Mouse (Mus musculus): ENCODE measurements at regions not wholly inside any gene's neighbourhood (a gene's known extent, or its start where the extent isn't known, plus 50 kb on each side); places are given as distances from the start of the nearest gene placed in this dataset.

DNA sequence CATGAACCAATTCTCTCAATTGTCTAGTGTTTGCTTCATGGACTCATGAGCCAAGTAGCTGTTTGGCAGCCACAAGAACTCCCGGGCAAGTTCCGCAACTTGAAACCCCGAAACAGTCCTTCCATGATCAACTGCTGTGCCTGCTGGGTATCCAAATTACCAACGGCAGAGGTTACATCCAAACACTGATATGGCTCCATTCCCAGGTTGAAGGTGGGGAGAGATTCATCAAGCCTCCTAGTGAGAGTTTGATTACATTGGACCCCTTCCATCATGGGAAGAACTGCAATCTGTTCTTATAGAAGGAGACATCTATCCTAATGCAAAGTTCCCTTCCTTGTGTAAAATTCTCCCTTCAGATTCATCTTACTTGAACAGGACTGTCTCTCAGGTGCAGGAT, 486.8 kb upstream of the Arpp21 start:
- no peaks in the 10 kb centered on the region for H3K27me3 ChIP-seq (ENCODE audit: control insufficient read depth, insufficient read depth, low read length)
- no peak overlapping the region for H3K27ac ChIP-seq (ENCODE audit: low read depth, low read length)
- H3K9me3 ChIP-seq (ENCODE audit: control insufficient read depth, low read length), result no peaks in the 10 kb centered on the region
- WGBS, result 95% methylated on average over 4 of the region's 4 CpGs
- H3K9ac ChIP-seq (ENCODE audit: low read depth, low read length), result no peak overlapping the region
- no peak overlapping the region for H3K4me2 ChIP-seq (replicated peaks; ENCODE audit: low read depth, low read length)
- no peak overlapping the region for H3K4me3 ChIP-seq (ENCODE audit: low read depth, low read length)
- H3K36me3 ChIP-seq (ENCODE audit: control insufficient read depth, insufficient read depth, low read length), result no peaks in the 10 kb centered on the region
- ATAC-seq (ENCODE audit: low FRiP score), result no peak
- no peaks in the 10 kb centered on the region for H3K4me1 ChIP-seq (replicated peaks; ENCODE audit: control insufficient read depth, insufficient read depth, low read length)
- DNase-seq (ENCODE audit: low spot score), result no peak

DNA sequence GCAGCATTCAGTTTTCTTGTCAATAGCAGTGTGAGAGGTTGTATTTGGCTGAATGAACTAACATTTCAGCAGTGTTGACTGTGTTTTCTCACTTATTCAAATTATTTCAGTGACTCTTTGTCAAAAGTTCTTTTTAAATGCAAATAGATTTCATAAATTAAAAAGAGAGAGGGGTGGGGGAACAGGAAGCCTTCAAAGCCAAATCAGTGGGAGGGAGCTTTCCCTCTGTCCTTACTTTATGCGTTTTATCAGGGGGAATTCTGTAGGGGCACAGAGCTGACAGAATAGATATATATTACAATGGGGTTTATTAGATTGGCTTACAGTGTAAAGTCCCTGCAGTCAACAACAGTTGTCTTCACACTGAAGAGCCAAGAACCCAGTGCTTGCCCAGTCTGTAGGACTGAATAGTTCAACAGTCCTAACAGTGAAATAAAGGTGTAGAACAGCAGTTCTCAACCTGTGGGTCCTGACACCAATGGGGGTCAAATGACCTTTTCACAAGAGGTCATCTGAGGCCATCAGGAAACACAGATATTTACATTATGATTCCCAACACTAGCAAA, 479.5 kb upstream of the Arpp21 start:
- peak; percentile 69; the same call in 1 of the 2 replicates for ATAC-seq (ENCODE audit: low FRiP score)
- Histone ChIP-seq H3K27ac (ENCODE audit: low read depth, low read length) (no peak overlapping the region), H3K36me3 (ENCODE audit: control insufficient read depth, insufficient read depth, low read length) (no peaks in the 10 kb centered on the region), H3K9ac (ENCODE audit: low read depth, low read length) (no peak overlapping the region), H3K4me2 (replicated peaks; ENCODE audit: low read depth, low read length) (no peak overlapping the region), H3K27me3 (ENCODE audit: control insufficient read depth, insufficient read depth, low read length) (no peaks in the 10 kb centered on the region), H3K4me1 (replicated peaks; ENCODE audit: control insufficient read depth, insufficient read depth, low read length) (no peaks in the 10 kb centered on the region), H3K9me3 (ENCODE audit: control insufficient read depth, low read length) (no peaks in the 10 kb centered on the region), H3K4me3 (ENCODE audit: low read depth, low read length) (no peak overlapping the region)
- no peak for DNase-seq (ENCODE audit: low spot score)
- 57% methylated on average over 1 of the region's 1 CpGs for WGBS

DNA sequence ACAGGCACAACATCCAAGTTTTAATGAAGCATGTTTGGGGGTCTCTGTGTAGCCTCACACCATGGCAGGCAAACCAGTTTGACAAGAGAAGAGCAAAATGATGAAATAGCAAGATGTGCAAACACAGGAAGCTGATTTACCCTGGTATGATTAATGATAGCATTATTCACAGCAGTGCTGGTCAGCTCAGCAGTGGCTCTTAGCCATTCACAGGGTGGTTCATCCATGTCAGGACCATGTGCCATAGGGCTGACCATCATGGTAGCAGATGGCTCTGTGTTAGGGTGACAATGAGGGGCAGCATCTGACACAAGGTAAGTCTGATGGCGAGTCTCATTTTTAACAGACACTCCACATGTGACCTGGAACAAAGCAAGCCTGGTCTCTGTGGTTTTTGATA, 443.1 kb upstream of the Arpp21 start:
- H3K4me2 ChIP-seq (replicated peaks; ENCODE audit: low read depth, low read length), result no peak overlapping the region
- no peaks in the 10 kb centered on the region for H3K36me3 ChIP-seq (ENCODE audit: control insufficient read depth, insufficient read depth, low read length)
- no peaks in the 10 kb centered on the region for H3K4me1 ChIP-seq (replicated peaks; ENCODE audit: control insufficient read depth, insufficient read depth, low read length)
- no peaks in the 10 kb centered on the region for H3K27me3 ChIP-seq (ENCODE audit: control insufficient read depth, insufficient read depth, low read length)
- no peak overlapping the region for H3K9ac ChIP-seq (ENCODE audit: low read depth, low read length)
- H3K27ac ChIP-seq (ENCODE audit: low read depth, low read length), result no peak overlapping the region
- H3K9me3 ChIP-seq (ENCODE audit: control insufficient read depth, low read length), result no peaks in the 10 kb centered on the region
- no peak overlapping the region for H3K4me3 ChIP-seq (ENCODE audit: low read depth, low read length)
- ATAC-seq (ENCODE audit: low FRiP score) (no peak), DNase-seq (ENCODE audit: low spot score) (peak; percentile 2)
- WGBS, result 80% methylated on average over 1 of the region's 1 CpGs

DNA sequence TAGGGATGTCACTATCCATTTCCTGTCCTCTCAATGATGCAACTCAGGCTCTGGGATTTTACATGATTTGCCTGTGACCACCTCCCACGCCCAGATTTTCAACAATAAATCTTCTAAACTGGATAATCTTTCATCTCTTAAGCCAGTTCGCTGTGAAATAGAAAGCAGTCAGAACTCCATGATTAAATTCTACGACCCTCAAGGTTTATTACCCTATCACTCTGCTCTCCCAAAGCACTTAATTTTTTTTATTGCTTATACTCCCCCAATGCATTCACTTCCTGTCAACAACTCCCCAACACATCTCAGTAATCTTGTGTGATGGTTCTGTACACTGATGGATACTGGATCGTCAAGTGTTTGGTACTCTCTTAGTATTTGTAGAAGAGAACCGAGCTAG, 439.5 kb upstream of the Arpp21 start:
- Histone ChIP-seq H3K4me3 (ENCODE audit: low read depth, low read length) (no peak overlapping the region), H3K9ac (ENCODE audit: low read depth, low read length) (no peak overlapping the region), H3K9me3 (ENCODE audit: control insufficient read depth, low read length) (no peaks in the 10 kb centered on the region), H3K36me3 (ENCODE audit: control insufficient read depth, insufficient read depth, low read length) (no peaks in the 10 kb centered on the region), H3K27me3 (ENCODE audit: control insufficient read depth, insufficient read depth, low read length) (no peaks in the 10 kb centered on the region), H3K27ac (ENCODE audit: low read depth, low read length) (no peak overlapping the region), H3K4me1 (replicated peaks; ENCODE audit: control insufficient read depth, insufficient read depth, low read length) (no peaks in the 10 kb centered on the region), H3K4me2 (replicated peaks; ENCODE audit: low read depth, low read length) (no peak overlapping the region)
- ATAC-seq (ENCODE audit: low FRiP score), result no peak
- DNase-seq (ENCODE audit: low spot score), result no peak
- WGBS, result 83% methylated on average over 5 of the region's 5 CpGs

All from hindbrain, embryonic 11.5 days (tissue).